Comparison of ENCODE assay signal across 7 mouse cellular contexts in the genomic region with DNA sequence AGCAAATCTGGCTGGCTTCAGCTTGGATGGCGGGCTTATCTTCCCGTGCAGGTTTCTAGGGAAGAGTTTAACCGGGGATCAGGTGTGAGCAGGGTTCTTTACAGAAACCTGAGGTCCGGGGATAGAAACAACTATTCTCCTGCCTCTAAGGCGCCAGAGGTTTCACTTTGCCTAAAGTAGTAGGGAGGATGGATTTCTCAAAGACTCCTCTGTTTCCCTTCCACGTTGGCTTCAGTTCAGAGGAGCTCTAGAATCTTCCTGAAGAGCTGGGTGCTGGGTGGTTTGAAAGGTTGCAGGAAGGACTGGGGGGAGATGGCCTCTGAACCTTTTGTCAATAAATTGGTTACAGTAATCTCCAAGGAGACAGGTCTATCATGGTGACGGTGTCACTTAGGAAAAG. TPM values are rescaled to one million over a fixed set of nuclear protein-coding genes. Genes with fewer than 3 reads are reported as not detected.
DNase-seq lines count a peak whose midpoint lies in the region; ATAC-seq and TF ChIP-seq lines count a peak whose summit lies in the region.

No protein-coding gene starts in this region.

- no peaks in the 10 kb centered on the region for H3K36me3 ChIP-seq in lung, embryonic 16.5 days (ENCODE audit: control insufficient read depth, insufficient read depth, low read length)
- H3K36me3 ChIP-seq in heart, postnatal 0 days (replicated peaks; ENCODE audit: control insufficient read depth, insufficient read depth, low read length): peaks cover 8% of the 10 kb centered on the region
- H3K36me3 ChIP-seq in liver, embryonic 11.5 days (ENCODE audit: control insufficient read depth, insufficient read depth, low read length): no peaks in the 10 kb centered on the region
- no peaks in the 10 kb centered on the region for H3K36me3 ChIP-seq in stomach, embryonic 16.5 days (ENCODE audit: control insufficient read depth, insufficient read depth, low read length)

- no peak for TF ChIP-seq CTCF in heart, postnatal 0 days (IDR thresholded peaks at IDR 0.05; ENCODE audit: low read depth)

- no peak for TF ChIP-seq EP300 in heart, postnatal 0 days (IDR thresholded peaks at IDR 0.05; ENCODE audit: low read depth)

- ATAC-seq in lung, embryonic 16.5 days (ENCODE audit: low read depth): no peak
- ATAC-seq in heart, postnatal 0 days (ENCODE audit: insufficient read depth, low read depth): no peak
- ATAC-seq in liver, embryonic 11.5 days (replicated peaks; ENCODE audit: low FRiP score): no peak
- ATAC-seq in stomach, embryonic 16.5 days (ENCODE audit: insufficient read depth, low FRiP score): no peak
- no peak for ATAC-seq in frontal cortex, adult (ENCODE audit: low TSS enrichment)

- DNase-seq in lung, postnatal 10 days: no peak
- no peak for DNase-seq in heart, postnatal 0 days (ENCODE audit: low spot score)
- no peak for DNase-seq in liver, embryonic 11.5 days (ENCODE audit: low spot score)
- DNase-seq in cerebellum, postnatal 14 days: no peak

- H3K4me2 ChIP-seq in lung, embryonic 16.5 days (ENCODE audit: low read depth, low read length): peak overlapping the region; percentile 90
- peak overlapping the region; percentile 91 for H3K4me2 ChIP-seq in heart, postnatal 0 days (ENCODE audit: low read depth, low read length)
- H3K4me2 ChIP-seq in liver, embryonic 11.5 days: peak overlapping the region; percentile 83; the same call in 1 of the 2 replicates
- peak overlapping the region; percentile 81 for H3K4me2 ChIP-seq in stomach, embryonic 16.5 days (ENCODE audit: low read depth, low read length)

- no peak overlapping the region for H3K27ac ChIP-seq in lung, embryonic 16.5 days (ENCODE audit: low read length)
- H3K27ac ChIP-seq in heart, postnatal 0 days (ENCODE audit: low read depth): no peak overlapping the region
- no peak overlapping the region for H3K27ac ChIP-seq in liver, embryonic 11.5 days (ENCODE audit: low read depth, low read length)
- H3K27ac ChIP-seq in stomach, embryonic 16.5 days (ENCODE audit: low read length): no peak overlapping the region

- peaks cover 37% of the 10 kb centered on the region for H3K4me1 ChIP-seq in lung, embryonic 16.5 days (replicated peaks; ENCODE audit: control insufficient read depth, insufficient read depth, low read length)
- peaks cover 26% of the 10 kb centered on the region for H3K4me1 ChIP-seq in heart, postnatal 0 days (ENCODE audit: control insufficient read depth, insufficient read depth)
- peaks cover 6% of the 10 kb centered on the region for H3K4me1 ChIP-seq in liver, embryonic 11.5 days (replicated peaks; ENCODE audit: control insufficient read depth, insufficient read depth, low read length)
- peaks cover 48% of the 10 kb centered on the region for H3K4me1 ChIP-seq in stomach, embryonic 16.5 days (ENCODE audit: control insufficient read depth, insufficient read depth, low read length)

- WGBS in lung, embryonic 16.5 days: 44% methylated on average over 7 of the region's 7 CpGs
- WGBS in heart, postnatal 0 days: 52% methylated on average over 7 of the region's 7 CpGs
- 35% methylated on average over 7 of the region's 7 CpGs for WGBS in liver, embryonic 11.5 days
- WGBS in stomach, embryonic 16.5 days: 45% methylated on average over 7 of the region's 7 CpGs

- H3K9me3 ChIP-seq in lung, embryonic 16.5 days (ENCODE audit: control insufficient read depth, low read length): no peaks in the 10 kb centered on the region
- H3K9me3 ChIP-seq in heart, postnatal 0 days (replicated peaks; ENCODE audit: control insufficient read depth, low read length): no peaks in the 10 kb centered on the region
- H3K9me3 ChIP-seq in liver, embryonic 11.5 days (ENCODE audit: control insufficient read depth, low read length): no peaks in the 10 kb centered on the region
- no peaks in the 10 kb centered on the region for H3K9me3 ChIP-seq in stomach, embryonic 16.5 days (replicated peaks; ENCODE audit: control insufficient read depth, low read length)

- peak overlapping the region; percentile 79 for H3K4me3 ChIP-seq in lung, embryonic 16.5 days (ENCODE audit: low read length)
- peak overlapping the region; percentile 85 for H3K4me3 ChIP-seq in heart, postnatal 0 days (ENCODE audit: low read depth, low read length)
- H3K4me3 ChIP-seq in liver, embryonic 11.5 days (ENCODE audit: low read depth, low read length): peak overlapping the region; percentile 69; the same call in 1 of the 2 replicates
- H3K4me3 ChIP-seq in stomach, embryonic 16.5 days (replicated peaks; ENCODE audit: low read length): peak overlapping the region; percentile 76

- H3K27me3 ChIP-seq in lung, embryonic 16.5 days (ENCODE audit: control insufficient read depth, insufficient read depth, low read depth, low read length): no peaks in the 10 kb centered on the region
- H3K27me3 ChIP-seq in heart, postnatal 0 days (ENCODE audit: control insufficient read depth, insufficient read depth, low read length): no peaks in the 10 kb centered on the region
- peaks cover 49% of the 10 kb centered on the region for H3K27me3 ChIP-seq in liver, embryonic 11.5 days (replicated peaks; ENCODE audit: control insufficient read depth, insufficient read depth, low read length)
- H3K27me3 ChIP-seq in stomach, embryonic 16.5 days (ENCODE audit: control insufficient read depth, insufficient read depth, low read length): no peaks in the 10 kb centered on the region

- H3K9ac ChIP-seq in lung, embryonic 16.5 days (ENCODE audit: low read length): peak overlapping the region; percentile 90
- peak overlapping the region; percentile 94 for H3K9ac ChIP-seq in heart, postnatal 0 days (replicated peaks; ENCODE audit: low read depth, low read length)
- no peak overlapping the region for H3K9ac ChIP-seq in liver, embryonic 11.5 days (ENCODE audit: low read depth, low read length)
- peak overlapping the region; percentile 89 for H3K9ac ChIP-seq in stomach, embryonic 16.5 days (ENCODE audit: low read length)

RNA-seq across cellular contexts. Expression of gene Jdp2, which starts 1.8 kb away (rescaled TPM):
- 0.49 and 0.87 TPM in 2 replicates for polyA plus RNA-seq in lung, embryonic 16.5 days (2015; fragmentation: Nextera tagmentation; extraction: Ambion mirVana)
- 17.6 and 17.9 TPM in 2 replicates for total RNA-seq in heart, postnatal 0 days (2014; rRNA removed; ENCODE audit: low replicate concordance)
- 0.44 TPM in 1 of 2 replicates, not detected in the other for polyA plus RNA-seq in heart, postnatal 0 days (2015; fragmentation: Nextera tagmentation; extraction: Ambion mirVana)
- polyA plus RNA-seq in liver, embryonic 11.5 days (2014; fragmentation: Nextera tagmentation; extraction: Ambion mirVana): 0.21 and 0.59 TPM in 2 replicates
- polyA plus RNA-seq in stomach, embryonic 16.5 days (2015; fragmentation: Nextera tagmentation; extraction: Ambion mirVana): 0.29 and 0.80 TPM in 2 replicates
